In genomic region chr2:156420327-156420693, GRCm38 (mm10) we compare ENCODE assay signal across 8 mouse cellular contexts. TPM values are rescaled to one million over a fixed set of nuclear protein-coding genes. Genes with fewer than 3 reads are reported as not detected.
DNase-seq lines count a peak whose midpoint lies in the region; ATAC-seq lines count a peak whose summit lies in the region.

No protein-coding gene starts in this region.

- peak overlapping the region; percentile 94 for H3K4me2 ChIP-seq in lung, embryonic 15.5 days
- peak overlapping the region; percentile 97 for H3K4me2 ChIP-seq in intestine, embryonic 15.5 days (replicated peaks)
- H3K4me2 ChIP-seq in neural tube, embryonic 12.5 days (replicated peaks), result peak overlapping the region; percentile 96

- peak; percentile 6 for DNase-seq in cerebellum, adult 11 months
- no peak for DNase-seq in cerebellum, adult 9-11 months
- DNase-seq in lung, postnatal 36 days, result no peak
- no peak for DNase-seq in left cerebral cortex, postnatal 25 days (ENCODE audit: low spot score in 2 of 2)
- no peak for DNase-seq in ovary, adult 18-20 months (ENCODE audit: low spot score)

- H3K9ac ChIP-seq in lung, embryonic 15.5 days, result peak overlapping the region; percentile 63
- H3K9ac ChIP-seq in intestine, embryonic 15.5 days, result peak overlapping the region; percentile 69
- H3K9ac ChIP-seq in neural tube, embryonic 12.5 days, result peak overlapping the region; percentile 67

- H3K27ac ChIP-seq in lung, embryonic 15.5 days, result 0 out of 2 replicates have a peak overlapping the region, but pooled peaks have one; percentile 13
- H3K27ac ChIP-seq in intestine, embryonic 15.5 days, result no peak overlapping the region
- peak overlapping the region; percentile 23; the same call in 1 of the 2 replicates for H3K27ac ChIP-seq in neural tube, embryonic 12.5 days

- peak overlapping the region; percentile 59 for H3K4me3 ChIP-seq in lung, embryonic 15.5 days
- peak overlapping the region; percentile 60 for H3K4me3 ChIP-seq in intestine, embryonic 15.5 days (replicated peaks)
- H3K4me3 ChIP-seq in neural tube, embryonic 12.5 days, result peak overlapping the region; percentile 53

- H3K9me3 ChIP-seq in lung, embryonic 15.5 days, result no peaks in the 10 kb centered on the region
- no peaks in the 10 kb centered on the region for H3K9me3 ChIP-seq in intestine, embryonic 15.5 days
- H3K9me3 ChIP-seq in neural tube, embryonic 12.5 days, result no peaks in the 10 kb centered on the region

- 20% methylated on average over 14 of the region's 14 CpGs for WGBS in lung, embryonic 15.5 days
- 19% methylated on average over 14 of the region's 14 CpGs for WGBS in intestine, embryonic 15.5 days
- 7% methylated on average over 14 of the region's 14 CpGs for WGBS in neural tube, embryonic 12.5 days

- peaks cover 28% of the 10 kb centered on the region for H3K4me1 ChIP-seq in lung, embryonic 15.5 days
- peaks cover 20% of the 10 kb centered on the region for H3K4me1 ChIP-seq in intestine, embryonic 15.5 days (replicated peaks)
- H3K4me1 ChIP-seq in neural tube, embryonic 12.5 days, result peaks cover 14% of the 10 kb centered on the region

- intact Hi-C loops in left cerebral cortex, postnatal 25 days (cut with DNase I), result no loop called here

- 0 out of 2 replicates have a peak, but pooled peaks have one; percentile 15 for ATAC-seq in lung, embryonic 15.5 days (ENCODE audit: borderline replicate concordance, extremely low read depth, low FRiP score, low TSS enrichment)
- ATAC-seq in intestine, embryonic 15.5 days, result peak; percentile 4; the same call in 1 of the 2 replicates
- ATAC-seq in neural tube, embryonic 12.5 days (ENCODE audit: low FRiP score, low read depth), result peak; percentile 38

- peaks cover 55% of the 10 kb centered on the region for H3K27me3 ChIP-seq in lung, embryonic 15.5 days
- peaks cover 11% of the 10 kb centered on the region for H3K27me3 ChIP-seq in intestine, embryonic 15.5 days (replicated peaks)
- peaks cover 51% of the 10 kb centered on the region for H3K27me3 ChIP-seq in neural tube, embryonic 12.5 days (replicated peaks)

- no peaks in the 10 kb centered on the region for H3K36me3 ChIP-seq in lung, embryonic 15.5 days
- H3K36me3 ChIP-seq in intestine, embryonic 15.5 days, result no peaks in the 10 kb centered on the region
- no peaks in the 10 kb centered on the region for H3K36me3 ChIP-seq in neural tube, embryonic 12.5 days

RNA-seq across cellular contexts. Expression of gene Epb41l1, which starts 0.4 kb away (rescaled TPM):
- polyA plus RNA-seq in lung, embryonic 15.5 days (2015; fragmentation: Nextera tagmentation; extraction: Ambion mirVana), result 1.6 and 2.8 TPM in 2 replicates
- 1.9 and 2.4 TPM in 2 replicates for polyA plus RNA-seq in intestine, embryonic 15.5 days (2015; fragmentation: Nextera tagmentation; extraction: Ambion mirVana)
- 5.0 and 5.1 TPM in 2 replicates for polyA plus RNA-seq in neural tube, embryonic 12.5 days (2016; fragmentation: Nextera tagmentation; extraction: Ambion mirVana)
- total RNA-seq in left cerebral cortex, postnatal 25 days (2021), result 100 to 1,000 TPM; 349 to 370 TPM
